Mouse (Mus musculus) bone marrow, adult 2 months (tissue): Measurements from ENCODE around the gene Fam78b.

Experiments
- CTCF ChIP-seq: fragments of 200-500 bp; IDR thresholded peaks from 2 replicates; pipeline ENCODE4 v1.5.1; 2011; ENCODE audit warnings: low read length, control low read depth; ENCODE audit not compliant: control insufficient read depth, insufficient read depth
- POLR2A ChIP-seq: fragments of 200-500 bp; IDR thresholded peaks from 2 replicates; pipeline ENCODE4 v1.6.1; 2011; ENCODE audit warnings: low read depth, mild to moderate bottlenecking, control low read depth, low read length, borderline replicate concordance; ENCODE audit not compliant: control insufficient read depth

GRCm38 (mm10) chr1:167023794-167024193 is 22.6 kb downstream of the Fam78b start:
- TF ChIP-seq CTCF (no peak), POLR2A (no peak)
